Mouse (Mus musculus): Measurements from ENCODE around the gene Bckdha.

Gene Bckdha

GRCm38 (mm10) chr7:25645074-25645473, 13.7 kb downstream of the Bckdha start:
- DNase-seq (ENCODE audit: low read depth, low spot score), result no peak

GRCm38 (mm10) chr7:25644631-25645030, 14.2 kb downstream of the Bckdha start:
- no peak for DNase-seq (ENCODE audit: low read depth, low spot score)

GRCm38 (mm10) chr7:25644136-25644535, 14.6 kb downstream of the Bckdha start:
- no peak for DNase-seq (ENCODE audit: low read depth, low spot score)

GRCm38 (mm10) chr7:25639754-25640153, 19.0 kb downstream of the Bckdha start:
- no peak for DNase-seq (ENCODE audit: low read depth, low spot score)

- DNase-seq (ENCODE audit: low read depth, low spot score), result no peak
Observed at GRCm38 (mm10) chr7:25637099-25637498, 21.7 kb downstream of the Bckdha start.

- DNase-seq (ENCODE audit: low read depth, low spot score), result peak; percentile 80
Observed at GRCm38 (mm10) chr7:25636373-25636772, 22.4 kb downstream of the Bckdha start.

GRCm38 (mm10) chr7:25632679-25633078, 26.1 kb downstream of the Bckdha start:
- DNase-seq (ENCODE audit: low read depth, low spot score), result no peak

GRCm38 (mm10) chr7:25628323-25628620, 30.5 kb downstream of the Bckdha start:
- no peak for DNase-seq (ENCODE audit: low read depth, low spot score)

GRCm38 (mm10) chr7:25627431-25628322, 31.1 kb downstream of the Bckdha start:
- DNase-seq (ENCODE audit: low read depth, low spot score), result no peak

- no peak for DNase-seq (ENCODE audit: low read depth, low spot score)
Observed at GRCm38 (mm10) chr7:25626509-25627430, 32.0 kb downstream of the Bckdha start, which contains the start of gene B3gnt8. Gene B3gnt8 (plus strand): TSS chr7:25626654.

GRCm38 (mm10) chr7:25625594-25626250, 33.1 kb downstream of the Bckdha start:
- DNase-seq (ENCODE audit: low read depth, low spot score), result peak; percentile 66

GRCm38 (mm10) chr7:25624851-25625250, 33.9 kb downstream of the Bckdha start:
- no peak for DNase-seq (ENCODE audit: low read depth, low spot score)

GRCm38 (mm10) chr7:25623857-25624370, 34.9 kb downstream of the Bckdha start:
- no peak for DNase-seq (ENCODE audit: low read depth, low spot score)

- DNase-seq (ENCODE audit: low read depth, low spot score), result no peak
Observed at GRCm38 (mm10) chr7:25620751-25621150, 38.0 kb downstream of the Bckdha start.

- DNase-seq (ENCODE audit: low read depth, low spot score), result no peak
Observed at GRCm38 (mm10) chr7:25620101-25620500, 38.7 kb downstream of the Bckdha start.

- no peak for DNase-seq (ENCODE audit: low read depth, low spot score)
Observed at GRCm38 (mm10) chr7:25619722-25619991, 39.1 kb downstream of the Bckdha start.

- DNase-seq (ENCODE audit: low read depth, low spot score), result peak; percentile 97
Observed at GRCm38 (mm10) chr7:25618865-25619721, 39.7 kb downstream of the Bckdha start, which contains the start of gene Dmac2. Gene Dmac2 (plus strand): TSS chr7:25619414.

GRCm38 (mm10) chr7:25617376-25618160, 41.2 kb downstream of the Bckdha start:
- no peak for DNase-seq (ENCODE audit: low read depth, low spot score)

GRCm38 (mm10) chr7:25615706-25616011, 43.1 kb downstream of the Bckdha start, which contains the start of gene Erich4:
Gene Erich4 (minus strand): TSS chr7:25615892.
- no peak for DNase-seq (ENCODE audit: low read depth, low spot score)
